Mouse (Mus musculus) liver, embryonic 14.5 days (tissue): ENCODE measurements around the gene Myocd. TPM values are rescaled to one million over a fixed set of nuclear protein-coding genes. Genes with fewer than 3 reads are reported as not detected.

ENCODE experiments used
- ATAC-seq: fragments of 200-750 bp; cut with Nextera tagmentation; 2 replicates; pipeline ENCODE4 v1.8.0; 2017; ENCODE audit warnings: moderate number of reproducible peaks, mild to moderate bottlenecking, moderate library complexity; ENCODE audit not compliant: insufficient read depth
- DNase-seq, 3 experiments: peaks; one replicate each; pipeline ENCODE4 v3.0.0-alpha.2; 2012 to 2013; ENCODE audit warnings: low read depth in 3 of 3, low spot score in 3 of 3
- H3K27ac ChIP-seq: fragments of 300-500 bp; sonication (generic); 2 replicates; pipeline ENCODE4 v1.5.1; 2014; ENCODE audit warnings: moderate library complexity, mild to moderate bottlenecking, control low read depth, inconsistent platforms
- H3K27me3 ChIP-seq: fragments of 300-500 bp; sonication (generic); 2 replicates; pipeline ENCODE4 v1.6.1; 2014; ENCODE audit warnings: mild to moderate bottlenecking, low read length, moderate library complexity; ENCODE audit not compliant: control insufficient read depth, insufficient read depth
- H3K36me3 ChIP-seq: fragments of 300-500 bp; sonication (generic); replicated peaks from 2 replicates; pipeline ENCODE4 v1.6.1; 2014; ENCODE audit warnings: low read depth; ENCODE audit not compliant: control insufficient read depth, insufficient read depth
- H3K4me1 ChIP-seq, 2 experiments: fragments of 200-500 bp in 1 of 2; fragments of 300-500 bp in 1 of 2; sonication (generic) in 1 of 2; replicated peaks; 2 replicates each; pipeline ENCODE4 v1.6.1; 2012 to 2014; ENCODE audit warnings: antibody characterized with exemption in 1 of 2, inconsistent platforms in 1 of 2, low read length in 1 of 2; ENCODE audit not compliant: control insufficient read depth in 2 of 2, insufficient read depth in 2 of 2
- H3K4me2 ChIP-seq: fragments of 300-500 bp; sonication (generic); 2 replicates; pipeline ENCODE4 v1.6.1; 2014; ENCODE audit warnings: low read depth, mild to moderate bottlenecking, control low read depth, moderate library complexity
- H3K4me3 ChIP-seq, 2 experiments: fragments of 200-500 bp in 1 of 2; fragments of 300-500 bp in 1 of 2; sonication (generic) in 1 of 2; 2 replicates each; pipeline ENCODE4 v1.5.1; 2012 to 2014; ENCODE audit warnings: low read depth in 2 of 2, low read length in 2 of 2, mild to moderate bottlenecking in 2 of 2, control low read depth in 1 of 2, inconsistent platforms in 1 of 2, moderate library complexity in 1 of 2; ENCODE audit not compliant: insufficient read depth in 1 of 2
- H3K9ac ChIP-seq: fragments of 300-500 bp; sonication (generic); replicated peaks from 2 replicates; pipeline ENCODE4 v1.6.1; 2014; ENCODE audit warnings: mild to moderate bottlenecking, control low read depth, moderate library complexity
- H3K9me3 ChIP-seq: fragments of 300-500 bp; sonication (generic); 2 replicates; pipeline ENCODE4 v1.6.1; 2016; ENCODE audit warnings: low read length, mixed read lengths; ENCODE audit not compliant: control insufficient read depth
- CTCF ChIP-seq: IDR thresholded peaks from 2 replicates; pipeline ENCODE4 v1.5.1; 2016; ENCODE audit warnings: antibody characterized with exemption, low read depth, control low read depth
- EP300 ChIP-seq: IDR thresholded peaks from 2 replicates; pipeline ENCODE4 v1.6.1; 2016; ENCODE audit warnings: antibody characterized with exemption, low read depth
- WGBS: fragments of 180-500 bp; shearing (Covaris S2); extraction: QIAGEN DNeasy Blood & Tissue Kit; methylation state at CpG from one replicate; pipeline ENCODE4 v1.1.7; 2014; ENCODE audit not compliant: insufficient replicate concordance; 5-methylcytosine and 5-hydroxymethylcytosine counted together
- polyA plus RNA-seq, 2 experiments: library from polyadenylated mRNA; depleted of rRNA in 1 of 2; stranded (reverse) in 1 of 2; unstranded in 1 of 2; fragments of >200 nt; fragmentation: Nextera tagmentation in 1 of 2; extraction: Ambion mirVana in 1 of 2; gene quantifications; 2 replicates each; pipeline versions ENCODE4 v1.2.1 to v1.2.3; 2012 to 2014

Myocd gene
- polyA plus RNA-seq, 2 experiments = 0.04 to 0.11 TPM

DNA sequence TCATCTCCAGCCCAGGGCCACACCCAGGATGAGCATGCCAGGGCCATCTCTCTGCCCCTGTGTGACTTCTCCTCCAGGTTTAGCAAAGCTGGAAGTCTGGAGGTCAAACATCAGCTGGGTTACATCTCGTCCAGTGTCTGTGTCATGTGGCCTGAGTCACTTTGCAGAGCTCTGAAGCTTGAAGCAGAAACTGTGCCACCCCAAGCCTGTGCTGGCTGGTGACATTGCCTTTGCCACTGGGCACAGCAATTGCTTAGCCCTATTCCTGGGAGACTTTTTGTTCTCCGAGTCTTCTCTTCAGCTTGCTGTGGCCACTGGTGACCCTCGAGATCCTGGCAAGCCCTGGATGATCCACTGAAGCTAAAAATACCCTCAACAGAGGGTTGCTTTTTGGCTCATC, 26.2 kb downstream of the Myocd start:
- H3K4me3 ChIP-seq = no peak overlapping the region
- DNase-seq = no peak
- H3K9ac ChIP-seq = no peak overlapping the region
- H3K4me2 ChIP-seq = no peak overlapping the region
- no peaks in the 10 kb centered on the region for H3K9me3 ChIP-seq
- H3K27ac ChIP-seq = no peak overlapping the region
- H3K4me1 ChIP-seq = no peaks in the 10 kb centered on the region
- ATAC-seq = no peak
- TF ChIP-seq CTCF = no peak
- TF ChIP-seq EP300 = no peak
- no peaks in the 10 kb centered on the region for H3K27me3 ChIP-seq
- no peaks in the 10 kb centered on the region for H3K36me3 ChIP-seq
- 35% methylated on average over 3 of the region's 3 CpGs for WGBS

GRCm38 (mm10) chr11:65240521-65240920, 29.3 kb downstream of the Myocd start:
- TF ChIP-seq EP300 (no peak), CTCF (no peak)
- Histone ChIP-seq H3K9ac (no peak overlapping the region), H3K36me3 (no peaks in the 10 kb centered on the region), H3K4me1 (no peaks in the 10 kb centered on the region), H3K4me2 (no peak overlapping the region), H3K9me3 (no peaks in the 10 kb centered on the region), H3K27me3 (no peaks in the 10 kb centered on the region), H3K27ac (no peak overlapping the region), H3K4me3 (no peak overlapping the region)
- 54% methylated on average over 7 of the region's 7 CpGs for WGBS
- ATAC-seq (no peak), DNase-seq (no peak)

DNA sequence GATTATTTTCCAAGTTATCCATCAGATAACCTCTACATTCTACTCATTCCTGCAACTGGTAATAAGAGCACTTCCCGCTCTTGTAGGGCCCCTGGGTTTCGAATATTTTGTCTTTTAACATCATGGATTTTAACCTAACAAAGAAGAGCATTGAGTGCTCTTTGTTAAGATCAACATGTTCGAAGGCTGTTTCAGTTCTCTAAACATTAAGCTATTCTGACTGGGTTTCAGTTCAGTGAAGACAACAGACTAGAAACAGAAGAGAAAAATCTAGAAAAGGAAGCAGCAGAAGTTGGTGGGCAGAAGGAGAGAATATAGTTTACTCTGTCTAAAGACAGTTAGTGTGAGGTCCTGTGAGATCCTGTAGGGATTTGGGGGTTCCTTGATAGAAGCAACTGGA, 31.9 kb downstream of the Myocd start:
- no peaks in the 10 kb centered on the region for H3K9me3 ChIP-seq
- H3K4me3 ChIP-seq = no peak overlapping the region
- no peaks in the 10 kb centered on the region for H3K36me3 ChIP-seq
- no peak overlapping the region for H3K4me2 ChIP-seq
- H3K4me1 ChIP-seq = no peaks in the 10 kb centered on the region
- no peak overlapping the region for H3K27ac ChIP-seq
- no peak for ATAC-seq
- DNase-seq = no peak
- no peaks in the 10 kb centered on the region for H3K27me3 ChIP-seq
- 45% methylated on average over 3 of the region's 3 CpGs for WGBS
- TF ChIP-seq EP300 = no peak
- TF ChIP-seq CTCF = no peak
- H3K9ac ChIP-seq = no peak overlapping the region

DNA sequence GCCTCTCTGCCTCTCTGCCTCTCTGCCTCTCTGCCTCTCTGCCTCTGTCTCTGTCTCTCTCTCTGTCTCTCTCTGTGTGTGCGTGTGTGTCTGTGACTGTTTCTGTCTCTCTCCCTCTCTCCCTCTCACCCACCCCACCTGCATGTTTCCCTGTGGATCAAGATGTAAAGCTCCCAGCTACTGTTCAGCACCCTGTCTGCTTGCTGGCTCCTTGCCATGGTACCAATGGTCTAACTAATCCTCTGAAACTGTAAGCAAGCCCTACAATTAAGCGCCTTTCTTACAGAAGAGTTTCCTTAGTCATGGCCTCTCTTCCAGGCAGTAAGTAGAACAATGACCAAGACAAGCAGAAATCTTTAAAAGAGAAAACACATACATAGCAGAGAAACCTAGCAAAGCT, 32.9 kb downstream of the Myocd start:
- 59% methylated on average over 2 of the region's 2 CpGs for WGBS
- Histone ChIP-seq H3K27ac (no peak overlapping the region), H3K27me3 (no peaks in the 10 kb centered on the region), H3K4me1 (no peaks in the 10 kb centered on the region), H3K9me3 (no peaks in the 10 kb centered on the region), H3K4me2 (no peak overlapping the region), H3K36me3 (no peaks in the 10 kb centered on the region), H3K9ac (no peak overlapping the region), H3K4me3 (no peak overlapping the region)
- DNase-seq = no peak
- no peak for TF ChIP-seq CTCF
- no peak for TF ChIP-seq EP300
- no peak for ATAC-seq

DNA sequence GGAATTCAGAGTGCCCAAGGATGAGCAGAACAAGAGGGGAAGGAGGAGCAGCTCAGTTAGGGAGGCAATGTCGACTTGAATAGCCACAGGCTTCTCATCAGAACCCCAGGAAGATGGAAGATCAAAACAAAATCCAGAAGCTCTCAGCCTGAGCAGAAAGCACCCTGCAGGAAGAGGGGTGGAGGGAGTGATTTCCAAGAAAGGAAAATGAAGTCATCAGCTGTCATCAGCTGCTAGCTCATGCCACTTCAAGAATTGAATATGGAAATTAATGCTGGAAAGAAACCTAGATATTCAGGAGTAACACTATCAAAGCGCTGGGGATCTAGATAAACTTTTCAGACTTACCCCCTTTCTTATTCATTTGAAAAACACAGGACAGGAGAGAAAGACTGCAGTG, 34.4 kb downstream of the Myocd start:
- Histone ChIP-seq H3K9ac (no peak overlapping the region), H3K4me3 (no peak overlapping the region), H3K4me1 (no peaks in the 10 kb centered on the region), H3K4me2 (no peak overlapping the region), H3K36me3 (no peaks in the 10 kb centered on the region), H3K27me3 (no peaks in the 10 kb centered on the region), H3K9me3 (no peaks in the 10 kb centered on the region), H3K27ac (no peak overlapping the region)
- TF ChIP-seq EP300 (no peak), CTCF (no peak)
- ATAC-seq (no peak), DNase-seq (no peak)
- WGBS = 35% methylated on average over 2 of the region's 2 CpGs
